Mouse (Mus musculus): Measurements from ENCODE around the gene Pigs.

The Pigs gene

DNA sequence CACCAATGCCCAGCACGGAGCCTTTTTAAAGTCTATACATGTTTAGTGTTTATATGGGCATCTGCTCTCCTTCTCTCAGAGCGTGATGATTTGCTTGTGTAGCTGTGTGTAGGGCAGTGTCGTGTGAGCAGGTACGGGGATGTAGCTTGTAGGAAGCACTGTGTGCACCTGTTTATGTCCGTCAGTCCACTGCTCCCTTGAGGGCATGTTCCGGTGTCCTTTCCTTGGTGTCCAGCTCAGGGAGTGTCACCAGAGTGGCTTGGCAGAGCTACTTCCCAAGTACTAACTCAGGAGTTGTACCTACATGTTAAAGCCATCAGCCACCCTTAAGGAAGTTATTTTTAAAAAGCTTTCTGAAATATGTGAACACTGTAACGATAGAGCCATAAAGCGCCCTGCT lies 8.8 kb downstream of the Pigs start:
- in situ Hi-C loops (cut with MboI, MseI) = no loop called here

DNA sequence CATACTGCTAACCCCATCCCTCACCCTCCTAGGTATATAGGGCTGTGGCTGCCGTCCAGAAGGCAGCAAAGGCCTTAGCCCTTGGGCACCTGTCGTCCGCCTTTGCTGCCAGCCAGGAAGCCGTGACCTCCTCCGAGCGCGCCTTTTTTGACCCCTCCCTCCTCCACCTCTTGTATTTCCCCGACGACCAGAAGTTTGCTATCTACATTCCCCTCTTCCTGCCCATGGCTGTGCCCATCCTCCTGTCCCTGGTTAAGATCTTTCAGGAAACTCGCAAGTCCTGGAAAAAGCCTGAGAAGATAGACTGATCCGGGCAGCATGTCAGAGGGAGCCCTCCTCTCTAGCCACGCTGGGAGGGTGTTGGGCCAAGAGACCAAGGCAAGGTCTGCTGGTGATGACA lies 13.5 kb downstream of the Pigs start:
- in situ Hi-C loops (cut with MboI, MseI) = no loop called here

DNA sequence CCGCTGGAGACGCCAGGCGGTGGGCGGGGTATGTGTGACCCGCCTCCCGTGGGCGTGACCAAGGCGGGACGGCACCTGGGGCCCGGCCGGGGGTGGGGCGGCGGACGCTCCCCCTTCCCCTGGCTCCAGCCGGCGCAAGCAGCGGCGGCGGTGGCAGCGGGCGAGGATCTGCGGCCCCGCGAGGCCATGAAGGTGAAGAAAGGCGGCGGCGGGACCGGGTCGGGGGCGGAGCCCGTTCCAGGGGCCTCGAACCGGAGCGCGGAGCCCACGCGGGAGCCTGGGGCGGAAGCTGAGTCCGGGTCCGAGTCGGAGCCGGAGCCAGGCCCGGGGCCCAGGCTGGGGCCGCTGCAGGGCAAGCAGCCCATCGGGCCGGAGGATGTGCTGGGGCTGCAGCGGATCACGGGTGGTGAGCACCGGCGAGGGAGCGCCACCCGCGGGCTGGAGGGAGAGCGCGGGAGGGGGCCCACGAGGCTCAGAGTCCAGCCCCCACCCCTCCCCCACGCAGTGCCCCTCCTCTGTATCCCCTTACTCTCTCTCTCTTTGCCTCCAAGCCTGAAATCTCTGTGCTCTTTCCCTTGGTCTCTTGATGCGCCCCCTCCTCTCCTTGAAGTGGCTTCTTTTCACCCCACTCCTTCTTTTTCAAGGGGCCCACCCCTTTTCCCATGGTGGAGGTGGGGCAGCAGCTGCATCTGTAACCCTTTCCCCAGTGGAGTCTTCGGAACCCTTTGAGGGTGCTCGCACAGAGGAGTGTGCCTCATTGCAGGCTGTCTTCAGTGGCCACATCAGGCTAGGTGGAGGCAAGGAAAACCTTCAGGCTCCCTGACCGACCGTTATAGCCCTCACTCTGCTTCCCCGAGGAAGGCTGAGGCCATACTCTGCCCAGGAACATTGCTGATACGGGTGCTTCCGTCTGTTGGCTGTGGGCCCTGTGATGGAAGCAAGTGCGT lies 15.4 kb downstream of the Pigs start, which contains the start of gene Unc119:
TSS of gene Unc119 (plus strand) at position 102 of the 947 bp plus-strand sequence.
- in situ Hi-C loops (cut with MboI, MseI) = no loop called here

DNA sequence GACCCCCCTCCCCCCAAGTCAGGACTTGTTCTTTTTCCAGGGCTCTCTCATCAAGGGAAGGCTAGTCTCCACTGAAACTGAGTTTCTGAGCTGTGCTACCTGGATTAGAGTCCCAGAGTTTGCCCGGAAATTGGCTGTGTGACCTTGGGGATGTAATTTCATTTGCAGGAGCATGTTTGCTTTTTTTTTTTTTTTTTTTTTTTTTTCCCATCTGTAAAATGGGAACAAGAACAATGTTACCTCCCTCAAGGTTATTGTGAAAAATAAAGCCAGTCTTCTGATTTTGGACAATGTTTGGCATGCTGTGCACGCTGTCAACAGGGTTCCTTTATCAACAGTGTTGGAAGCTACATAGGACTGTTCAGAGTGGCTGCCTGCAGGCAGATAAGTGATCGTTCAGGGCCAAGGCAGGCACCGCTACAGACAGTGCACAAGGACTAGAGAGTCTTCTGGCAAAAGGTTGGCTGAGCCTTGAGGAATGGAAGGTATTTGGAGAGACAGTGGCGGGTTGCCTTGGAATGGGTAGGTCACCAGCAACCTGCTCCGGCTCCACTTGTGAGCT lies 16.2 kb downstream of the Pigs start:
- in situ Hi-C loops (cut with MboI, MseI) = no loop called here

DNA sequence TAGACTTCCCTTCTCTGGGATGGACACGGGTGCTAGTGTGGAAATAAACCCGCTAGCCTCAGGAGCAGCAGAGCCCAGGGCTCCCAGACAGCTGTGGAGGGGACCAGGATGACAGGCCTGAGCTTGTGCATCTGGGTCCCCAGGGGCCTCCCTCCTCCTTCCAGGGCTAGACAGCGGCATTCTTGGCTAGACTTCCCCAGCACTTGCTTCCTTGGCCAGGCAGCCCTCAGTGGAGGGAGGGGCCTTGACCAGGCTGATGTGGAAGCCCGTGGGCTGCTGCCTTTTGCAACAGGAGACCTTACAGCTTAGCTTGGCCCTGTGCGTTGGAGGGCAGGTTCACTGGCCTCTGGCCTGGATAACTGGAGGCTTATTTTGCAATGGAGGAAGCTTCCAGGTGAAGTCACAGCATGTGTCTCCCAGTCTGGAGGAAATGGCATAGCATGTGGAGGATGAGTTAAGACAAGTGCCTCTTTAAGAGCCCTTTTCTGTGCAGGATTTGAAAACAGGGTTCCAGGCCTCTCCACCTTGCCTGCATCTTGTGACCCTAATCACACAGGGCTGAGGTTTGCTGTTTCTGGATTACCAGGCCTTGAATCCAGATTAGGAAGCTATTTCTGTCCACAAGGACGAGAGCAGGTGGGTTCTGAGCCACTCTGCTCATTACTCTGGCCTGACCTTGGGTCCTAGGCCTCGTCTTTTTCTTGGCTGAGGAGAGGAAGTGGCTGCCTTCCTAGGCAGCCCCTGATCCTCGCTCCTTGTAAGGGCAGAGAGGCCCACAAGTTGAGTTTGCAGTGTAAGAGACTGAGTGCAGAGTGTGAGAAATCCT lies 16.9 kb downstream of the Pigs start:
- in situ Hi-C loops (cut with MboI, MseI) = no loop called here

GRCm38 (mm10) chr11:78345801-78346200 lies 17.6 kb downstream of the Pigs start:
- in situ Hi-C loops (cut with MboI, MseI) = no loop called here

GRCm38 (mm10) chr11:78346326-78347069 lies 18.3 kb downstream of the Pigs start:
- in situ Hi-C loops (cut with MboI, MseI) = no loop called here

GRCm38 (mm10) chr11:78347070-78347754 lies 19.0 kb downstream of the Pigs start:
- in situ Hi-C loops (cut with MboI, MseI) = no loop called here

- in situ Hi-C loops (cut with MboI, MseI) = no loop called here
Measured at GRCm38 (mm10) chr11:78347908-78348307, 19.7 kb downstream of the Pigs start.

DNA sequence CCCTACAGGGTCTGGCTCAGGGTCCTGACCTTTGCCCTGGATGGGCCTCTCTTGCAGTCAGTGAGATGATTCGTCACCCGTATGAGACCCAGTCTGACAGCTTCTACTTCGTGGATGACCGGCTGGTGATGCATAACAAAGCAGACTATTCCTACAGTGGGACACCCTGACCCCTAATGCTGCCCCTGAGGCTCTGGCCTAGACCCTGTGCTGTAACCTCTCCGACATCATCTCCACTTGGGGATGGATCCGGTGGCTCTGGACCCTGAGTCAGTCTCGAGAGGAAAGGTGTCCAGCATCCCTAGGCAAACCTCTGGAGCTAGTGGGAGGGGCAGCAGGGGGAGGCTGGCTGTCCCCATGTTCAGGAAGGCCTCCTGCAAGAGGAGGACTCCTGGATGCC lies 20.3 kb downstream of the Pigs start:
- in situ Hi-C loops (cut with MboI, MseI) = no loop called here

DNA sequence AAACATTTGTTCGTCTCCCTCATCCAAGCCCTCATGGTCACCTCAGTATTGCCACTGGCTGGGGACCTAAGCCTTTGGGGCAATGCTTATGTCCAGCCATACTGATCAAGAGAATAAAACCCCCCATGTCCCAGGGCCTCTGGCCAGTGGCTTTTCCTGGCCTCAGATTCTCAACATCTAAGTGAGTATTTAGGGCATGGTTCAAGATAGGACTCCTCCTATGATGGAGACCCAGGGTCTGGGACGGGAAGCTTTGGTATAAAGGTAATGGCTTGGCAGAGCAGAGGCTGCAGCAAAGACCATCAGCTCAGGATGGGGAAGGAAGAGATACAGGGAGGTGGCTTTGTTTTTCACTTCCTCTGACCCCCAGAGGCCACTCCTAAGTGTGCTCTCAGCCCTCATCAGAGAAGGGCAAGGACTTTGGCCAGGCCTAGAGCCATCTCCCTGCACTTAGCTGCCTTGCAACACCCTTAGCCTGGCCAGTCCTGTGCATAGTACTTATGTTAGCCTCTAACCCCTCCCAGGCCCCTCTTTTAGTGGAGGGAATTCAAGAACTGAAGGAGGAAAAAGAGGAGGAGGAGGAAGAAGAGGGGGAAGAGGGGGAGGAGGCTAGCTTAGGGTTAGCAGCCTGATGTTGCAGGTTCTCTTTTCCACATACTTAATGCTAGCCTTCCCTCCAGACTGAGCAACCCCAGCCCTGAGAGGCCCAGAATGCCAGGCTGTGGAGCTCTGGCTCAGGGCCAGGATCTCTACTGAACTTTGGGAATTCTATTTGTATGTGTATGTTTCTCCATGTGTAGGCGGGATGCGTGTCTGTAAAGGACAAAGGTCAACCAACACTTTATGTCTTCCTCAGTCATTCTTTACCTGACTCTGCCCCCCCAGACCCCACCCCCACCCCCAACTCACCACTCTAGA lies 21.5 kb downstream of the Pigs start:
- in situ Hi-C loops (cut with MboI, MseI) = no loop called here

GRCm38 (mm10) chr11:78353081-78353480 lies 24.9 kb downstream of the Pigs start:
- in situ Hi-C loops (cut with MboI, MseI) = no loop called here

GRCm38 (mm10) chr11:78354905-78355304 lies 26.7 kb downstream of the Pigs start:
- in situ Hi-C loops (cut with MboI, MseI) = no loop called here

GRCm38 (mm10) chr11:78355471-78356238 lies 27.4 kb downstream of the Pigs start:
- in situ Hi-C loops (cut with MboI, MseI) = no loop called here

DNA sequence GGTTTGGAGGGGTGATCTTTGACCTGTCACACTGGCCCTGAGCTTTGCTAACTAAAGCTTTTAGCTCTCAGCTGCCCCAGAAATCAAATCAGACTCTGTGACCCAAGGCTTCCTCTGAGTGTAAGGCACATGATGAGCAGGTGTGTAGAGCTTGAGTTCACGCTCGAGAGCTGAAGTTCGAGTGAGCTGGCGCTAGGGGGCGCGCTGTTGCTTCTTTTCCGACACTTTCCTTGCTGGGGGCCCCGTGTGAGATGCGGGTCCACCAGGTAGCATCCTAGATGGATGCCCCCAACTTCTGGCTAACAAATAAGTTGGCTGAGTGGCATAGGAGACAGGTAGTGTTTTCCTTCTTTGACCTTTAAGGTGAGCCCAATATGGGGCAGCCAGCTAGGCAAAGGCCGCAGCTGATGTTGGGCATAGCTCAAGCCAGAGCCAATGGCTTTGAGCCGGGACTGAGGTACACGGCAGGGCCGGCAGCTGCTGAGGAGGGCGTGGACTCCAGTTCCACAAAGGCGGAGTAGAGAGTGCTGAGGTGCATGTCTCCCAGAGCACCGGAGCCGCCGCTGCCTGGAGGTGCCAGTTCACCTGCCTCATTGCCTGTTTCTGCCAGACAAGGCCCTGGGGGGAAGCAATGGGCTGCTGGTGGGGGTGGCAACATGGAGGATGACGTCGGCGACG lies 30.3 kb downstream of the Pigs start:
- in situ Hi-C loops (cut with MboI, MseI) = no loop called here

- in situ Hi-C loops (cut with MboI, MseI) = no loop called here
Measured at GRCm38 (mm10) chr11:78360125-78360788, 32.0 kb downstream of the Pigs start.

DNA sequence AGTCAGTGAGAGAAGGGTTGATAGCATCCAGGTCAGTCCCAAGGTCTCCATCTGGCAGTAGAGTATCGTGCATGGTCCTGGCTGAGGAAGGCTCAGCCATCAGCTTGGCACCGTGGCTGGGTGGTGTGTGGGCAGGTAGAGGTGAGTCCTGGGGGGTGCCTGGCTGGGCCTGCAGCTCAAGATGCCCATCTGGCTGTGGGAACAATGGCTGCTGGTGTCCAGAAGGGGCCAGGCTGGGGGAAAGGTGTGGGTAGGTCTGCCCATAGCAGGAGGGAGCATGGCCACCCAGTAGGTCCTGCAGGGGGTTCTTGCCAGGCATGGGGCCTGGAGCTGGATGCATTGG lies 32.5 kb downstream of the Pigs start:
- in situ Hi-C loops (cut with MboI, MseI) = no loop called here
